Mouse (Mus musculus) 3T3-L1 (cell line): ENCODE results near the gene 2900026A02Rik.
A peak's percentile ranks its signal among the peaks of the same experiment; 100 is the strongest.

Experiments used
- DNase-seq: peaks from one replicate; pipeline ENCODE4 v3.0.0-alpha.2; 2015; ENCODE audit warnings: low read depth, low spot score

The 2900026A02Rik gene

GRCm38 (mm10) chr5:113174916-113175692, 45.9 kb downstream of the 2900026A02Rik start:
- DNase-seq = no peak

GRCm38 (mm10) chr5:113173318-113173717, 47.7 kb downstream of the 2900026A02Rik start:
- peak; percentile 25 for DNase-seq

GRCm38 (mm10) chr5:113171968-113172578, 49.0 kb downstream of the 2900026A02Rik start:
- DNase-seq = no peak

GRCm38 (mm10) chr5:113170064-113170754, 50.8 kb downstream of the 2900026A02Rik start:
- DNase-seq = peak; percentile 3

GRCm38 (mm10) chr5:113167733-113168132, 53.3 kb downstream of the 2900026A02Rik start:
- no peak for DNase-seq

GRCm38 (mm10) chr5:113165481-113165880, 55.6 kb downstream of the 2900026A02Rik start:
- no peak for DNase-seq

- DNase-seq = no peak
These were observed 56.1 kb downstream of the 2900026A02Rik start for GRCm38 (mm10) chr5:113164873-113165441.

GRCm38 (mm10) chr5:113164448-113164847, 56.6 kb downstream of the 2900026A02Rik start:
- no peak for DNase-seq

GRCm38 (mm10) chr5:113163116-113163515, 57.9 kb downstream of the 2900026A02Rik start:
- DNase-seq = no peak

GRCm38 (mm10) chr5:113162699-113163098, 58.3 kb downstream of the 2900026A02Rik start:
- DNase-seq = no peak

GRCm38 (mm10) chr5:113161576-113161975, 59.5 kb downstream of the 2900026A02Rik start:
- DNase-seq = no peak

GRCm38 (mm10) chr5:113160320-113160719, 60.7 kb downstream of the 2900026A02Rik start:
- no peak for DNase-seq

- no peak for DNase-seq
These were observed 62.2 kb downstream of the 2900026A02Rik start for GRCm38 (mm10) chr5:113158759-113159355.

- no peak for DNase-seq
These were observed 63.4 kb downstream of the 2900026A02Rik start for GRCm38 (mm10) chr5:113157588-113157987.

GRCm38 (mm10) chr5:113157006-113157405, 64.0 kb downstream of the 2900026A02Rik start:
- peak; percentile 3 for DNase-seq

GRCm38 (mm10) chr5:113155133-113155532, 65.9 kb downstream of the 2900026A02Rik start:
- peak; percentile 18 for DNase-seq

GRCm38 (mm10) chr5:113154441-113154840, 66.6 kb downstream of the 2900026A02Rik start:
- no peak for DNase-seq

- no peak for DNase-seq
These were observed 67.6 kb downstream of the 2900026A02Rik start for GRCm38 (mm10) chr5:113153508-113153830.

- DNase-seq = no peak
These were observed 68.2 kb downstream of the 2900026A02Rik start for GRCm38 (mm10) chr5:113152663-113153507.

- DNase-seq = no peak
These were observed 69.4 kb downstream of the 2900026A02Rik start for GRCm38 (mm10) chr5:113151554-113152103.
